Mouse (Mus musculus) kidney, adult 2 months (tissue): Measurements from ENCODE around the gene Pth1r.

ENCODE experiments used
- CTCF ChIP-seq: fragments of 200-500 bp; conservative IDR thresholded peaks from 2 replicates; pipeline ENCODE4 v1.5.1; 2011; ENCODE audit warnings: low read depth, mild to moderate bottlenecking, control low read depth, low read length, moderate library complexity, mixed read lengths; ENCODE audit not compliant: insufficient read depth, insufficient read length
- POLR2A ChIP-seq: fragments of 200-500 bp; IDR thresholded peaks from one replicate; pipeline ENCODE4 v1.6.1; 2011; ENCODE audit warnings: low read depth, low read length, control low read depth

- TF ChIP-seq POLR2A (no peak), CTCF (no peak)
Observed at GRCm38 (mm10) chr9:110699574-110699973, 47.4 kb downstream of the Pth1r start.
